Mouse (Mus musculus): ENCODE measurements around the gene Ccdc136. TPM values are rescaled to one million over a fixed set of nuclear protein-coding genes. Genes with fewer than 3 reads are reported as not detected.
A peak's percentile ranks its signal among the peaks of the same experiment; 100 is the strongest.
"Not testable (repeated sequence)": the region's sequence is repeated elsewhere in the genome, so short reads cannot be mapped to it uniquely, and the experiment has no call there.

Ccdc136 gene
- polyA plus RNA-seq (2014; fragmentation: Nextera tagmentation; extraction: Ambion mirVana) = 22.8 and 30.3 TPM in 2 replicates

GRCm38 (mm10) chr6:29395910-29396713 lies at the start of gene Ccdc136:
TSS of gene Ccdc136 (plus strand) at chr6:29396309.
- H3K4me1 ChIP-seq (ENCODE audit: control insufficient read depth, insufficient read depth, low read length) = no peaks in the 10 kb centered on the region
- H3K4me3 ChIP-seq (ENCODE audit: low read length) = peak within 1 kb of the TSS; percentile 61
- no peaks in the 10 kb centered on the region for H3K36me3 ChIP-seq (ENCODE audit: control insufficient read depth, insufficient read depth, low read length)
- H3K9ac ChIP-seq (ENCODE audit: low read depth, low read length) = peak within 1 kb of the TSS; percentile 57
- under 1% methylated on average over 35 of the region's 49 CpGs for WGBS
- H3K9me3 ChIP-seq (ENCODE audit: control insufficient read depth, low read length) = no peaks in the 10 kb centered on the region
- ATAC-seq (ENCODE audit: low FRiP score, low TSS enrichment) = peak; percentile 93
- H3K4me2 ChIP-seq (replicated peaks; ENCODE audit: low read depth, low read length) = peak within 1 kb of the TSS; percentile 74
- H3K27ac ChIP-seq (ENCODE audit: low read depth, low read length) = peak within 1 kb of the TSS; percentile 49
- H3K27me3 ChIP-seq (ENCODE audit: control insufficient read depth, insufficient read depth, low read length) = peaks cover 6% of the 10 kb centered on the region; the same call in 1 of the 2 replicates

GRCm38 (mm10) chr6:29346512-29346911 lies 49.6 kb upstream of the Ccdc136 start:
- not testable (repeated sequence) for ATAC-seq (ENCODE audit: low FRiP score, low TSS enrichment); H3K4me3 ChIP-seq (ENCODE audit: low read length); H3K27ac ChIP-seq (ENCODE audit: low read depth, low read length); H3K27me3 ChIP-seq (ENCODE audit: control insufficient read depth, insufficient read depth, low read length); H3K9me3 ChIP-seq (ENCODE audit: control insufficient read depth, low read length); H3K36me3 ChIP-seq (ENCODE audit: control insufficient read depth, insufficient read depth, low read length); H3K4me2 ChIP-seq (replicated peaks; ENCODE audit: low read depth, low read length); H3K9ac ChIP-seq (ENCODE audit: low read depth, low read length); H3K4me1 ChIP-seq (ENCODE audit: control insufficient read depth, insufficient read depth, low read length)
- 100% methylated on average over 2 of the region's 2 CpGs for WGBS

- Histone ChIP-seq H3K27ac (ENCODE audit: low read depth, low read length) (peak overlapping the region; percentile 93), H3K9me3 (ENCODE audit: control insufficient read depth, low read length) (no peaks in the 10 kb centered on the region), H3K4me2 (replicated peaks; ENCODE audit: low read depth, low read length) (peak overlapping the region; percentile 55), H3K4me1 (ENCODE audit: control insufficient read depth, insufficient read depth, low read length) (0 out of 2 replicates have a peak, but pooled peaks cover 9% of the 10 kb centered on the region), H3K36me3 (ENCODE audit: control insufficient read depth, insufficient read depth, low read length) (no peaks in the 10 kb centered on the region), H3K27me3 (ENCODE audit: control insufficient read depth, insufficient read depth, low read length) (no peaks in the 10 kb centered on the region), H3K9ac (ENCODE audit: low read depth, low read length) (peak overlapping the region; percentile 62), H3K4me3 (ENCODE audit: low read length) (peak overlapping the region; percentile 96)
- WGBS = 38% methylated on average over 7 of the region's 7 CpGs
- no peak; the same call in 1 of the 2 replicates for ATAC-seq (ENCODE audit: low FRiP score, low TSS enrichment)
Measured at GRCm38 (mm10) chr6:29347189-29347588, 48.9 kb upstream of the Ccdc136 start.

- H3K9ac ChIP-seq (ENCODE audit: low read depth, low read length) = peak within 1 kb of the TSS; percentile 94
- no peaks in the 10 kb centered on the region for H3K36me3 ChIP-seq (ENCODE audit: control insufficient read depth, insufficient read depth, low read length)
- 0 out of 2 replicates have a peak, but pooled peaks cover 9% of the 10 kb centered on the region for H3K4me1 ChIP-seq (ENCODE audit: control insufficient read depth, insufficient read depth, low read length)
- ATAC-seq (ENCODE audit: low FRiP score, low TSS enrichment) = peak; percentile 99
- H3K27me3 ChIP-seq (ENCODE audit: control insufficient read depth, insufficient read depth, low read length) = no peaks in the 10 kb centered on the region
- H3K4me3 ChIP-seq (ENCODE audit: low read length) = peak within 1 kb of the TSS; percentile 96
- peak within 1 kb of the TSS; percentile 93 for H3K27ac ChIP-seq (ENCODE audit: low read depth, low read length)
- no peaks in the 10 kb centered on the region for H3K9me3 ChIP-seq (ENCODE audit: control insufficient read depth, low read length)
- WGBS = under 1% methylated on average over 54 of the region's 55 CpGs
- H3K4me2 ChIP-seq (replicated peaks; ENCODE audit: low read depth, low read length) = peak within 1 kb of the TSS; percentile 69
Measured at GRCm38 (mm10) chr6:29347665-29348370, 48.3 kb upstream of the Ccdc136 start, which contains the start of gene Calu. TSS of gene Calu (plus strand) at chr6:29348069.

- peak overlapping the region; percentile 84 for H3K27ac ChIP-seq (ENCODE audit: low read depth, low read length)
- no peak; the same call in 1 of the 2 replicates for ATAC-seq (ENCODE audit: low FRiP score, low TSS enrichment)
- peak overlapping the region; percentile 94 for H3K9ac ChIP-seq (ENCODE audit: low read depth, low read length)
- WGBS = under 1% methylated on average over 15 of the region's 15 CpGs
- H3K4me2 ChIP-seq (replicated peaks; ENCODE audit: low read depth, low read length) = peak overlapping the region; percentile 69
- no peaks in the 10 kb centered on the region for H3K9me3 ChIP-seq (ENCODE audit: control insufficient read depth, low read length)
- peak overlapping the region; percentile 96 for H3K4me3 ChIP-seq (ENCODE audit: low read length)
- no peaks in the 10 kb centered on the region for H3K36me3 ChIP-seq (ENCODE audit: control insufficient read depth, insufficient read depth, low read length)
- H3K4me1 ChIP-seq (ENCODE audit: control insufficient read depth, insufficient read depth, low read length) = 0 out of 2 replicates have a peak, but pooled peaks cover 9% of the 10 kb centered on the region
- H3K27me3 ChIP-seq (ENCODE audit: control insufficient read depth, insufficient read depth, low read length) = no peaks in the 10 kb centered on the region
Measured at GRCm38 (mm10) chr6:29348371-29348724, 47.8 kb upstream of the Ccdc136 start.

- Histone ChIP-seq H3K36me3 (ENCODE audit: control insufficient read depth, insufficient read depth, low read length) (peaks cover 5% of the 10 kb centered on the region), H3K9ac (ENCODE audit: low read depth, low read length) (no peak overlapping the region), H3K4me3 (ENCODE audit: low read length) (no peak overlapping the region), H3K9me3 (ENCODE audit: control insufficient read depth, low read length) (no peaks in the 10 kb centered on the region), H3K4me2 (replicated peaks; ENCODE audit: low read depth, low read length) (no peak overlapping the region), H3K27me3 (ENCODE audit: control insufficient read depth, insufficient read depth, low read length) (no peaks in the 10 kb centered on the region), H3K27ac (ENCODE audit: low read depth, low read length) (no peak overlapping the region), H3K4me1 (ENCODE audit: control insufficient read depth, insufficient read depth, low read length) (0 out of 2 replicates have a peak, but pooled peaks cover 9% of the 10 kb centered on the region)
- ATAC-seq (ENCODE audit: low FRiP score, low TSS enrichment) = no peak
Measured at GRCm38 (mm10) chr6:29351613-29352012, 44.5 kb upstream of the Ccdc136 start.

GRCm38 (mm10) chr6:29352816-29353215 lies 43.3 kb upstream of the Ccdc136 start:
- peaks cover 17% of the 10 kb centered on the region for H3K36me3 ChIP-seq (ENCODE audit: control insufficient read depth, insufficient read depth, low read length)
- H3K4me2 ChIP-seq (replicated peaks; ENCODE audit: low read depth, low read length) = no peak overlapping the region
- WGBS = 79% methylated on average over 5 of the region's 5 CpGs
- H3K4me1 ChIP-seq (ENCODE audit: control insufficient read depth, insufficient read depth, low read length) = 0 out of 2 replicates have a peak, but pooled peaks cover 9% of the 10 kb centered on the region
- H3K9me3 ChIP-seq (ENCODE audit: control insufficient read depth, low read length) = no peaks in the 10 kb centered on the region
- H3K27ac ChIP-seq (ENCODE audit: low read depth, low read length) = no peak overlapping the region
- H3K4me3 ChIP-seq (ENCODE audit: low read length) = no peak overlapping the region
- no peak overlapping the region for H3K9ac ChIP-seq (ENCODE audit: low read depth, low read length)
- no peak for ATAC-seq (ENCODE audit: low FRiP score, low TSS enrichment)
- no peaks in the 10 kb centered on the region for H3K27me3 ChIP-seq (ENCODE audit: control insufficient read depth, insufficient read depth, low read length)

- WGBS = 91% methylated on average over 3 of the region's 3 CpGs
- Histone ChIP-seq H3K4me2 (replicated peaks; ENCODE audit: low read depth, low read length) (no peak overlapping the region), H3K27ac (ENCODE audit: low read depth, low read length) (no peak overlapping the region), H3K4me3 (ENCODE audit: low read length) (no peak overlapping the region), H3K9ac (ENCODE audit: low read depth, low read length) (no peak overlapping the region), H3K4me1 (ENCODE audit: control insufficient read depth, insufficient read depth, low read length) (no peaks in the 10 kb centered on the region), H3K36me3 (ENCODE audit: control insufficient read depth, insufficient read depth, low read length) (peaks cover 45% of the 10 kb centered on the region), H3K9me3 (ENCODE audit: control insufficient read depth, low read length) (no peaks in the 10 kb centered on the region), H3K27me3 (ENCODE audit: control insufficient read depth, insufficient read depth, low read length) (no peaks in the 10 kb centered on the region)
- no peak for ATAC-seq (ENCODE audit: low FRiP score, low TSS enrichment)
Measured at GRCm38 (mm10) chr6:29359386-29359785, 36.7 kb upstream of the Ccdc136 start.

GRCm38 (mm10) chr6:29360211-29360610 lies 35.9 kb upstream of the Ccdc136 start:
- peaks cover 48% of the 10 kb centered on the region for H3K36me3 ChIP-seq (ENCODE audit: control insufficient read depth, insufficient read depth, low read length)
- no peak overlapping the region for H3K27ac ChIP-seq (ENCODE audit: low read depth, low read length)
- no peak overlapping the region for H3K4me2 ChIP-seq (replicated peaks; ENCODE audit: low read depth, low read length)
- H3K9me3 ChIP-seq (ENCODE audit: control insufficient read depth, low read length) = no peaks in the 10 kb centered on the region
- ATAC-seq (ENCODE audit: low FRiP score, low TSS enrichment) = no peak
- no peak overlapping the region for H3K4me3 ChIP-seq (ENCODE audit: low read length)
- H3K4me1 ChIP-seq (ENCODE audit: control insufficient read depth, insufficient read depth, low read length) = no peaks in the 10 kb centered on the region
- no peak overlapping the region for H3K9ac ChIP-seq (ENCODE audit: low read depth, low read length)
- H3K27me3 ChIP-seq (ENCODE audit: control insufficient read depth, insufficient read depth, low read length) = no peaks in the 10 kb centered on the region
- WGBS = 88% methylated on average over 6 of the region's 6 CpGs

Data from kidney, embryonic 14.5 days (tissue).